Mouse (Mus musculus): Measurements from ENCODE around the gene Dlx4. TPM values are rescaled to one million over a fixed set of nuclear protein-coding genes. Genes with fewer than 3 reads are reported as not detected.

Dlx4 gene
- not detected for total RNA-seq (2021)
- 0.04 TPM in 1 of 2 replicates, not detected in the other for polyA plus RNA-seq (2012; rRNA removed)
- long read RNA-seq = 0 reads

- TF ChIP-seq CTCF (IDR thresholded peaks at IDR 0.05) (no peak), EP300 (IDR thresholded peaks at IDR 0.05; ENCODE audit: insufficient read depth, low read depth, low read length) (no peak), POLR2A (IDR thresholded peaks at IDR 0.05; ENCODE audit: insufficient read depth, low read depth, low read length) (no peak)
- Histone ChIP-seq H3K36me3 (ENCODE audit: control insufficient read depth, insufficient read depth, low read length) (no peaks in the 10 kb centered on the region), H3K79me2 (replicated peaks; ENCODE audit: control insufficient read depth, insufficient read depth, low read length) (no peaks in the 10 kb centered on the region), H3K4me1 (ENCODE audit: control insufficient read depth, insufficient read depth, low read length) (peaks cover 3% of the 10 kb centered on the region; the same call in 1 of the 2 replicates), H3K9ac (ENCODE audit: low read depth, low read length) (peak within 1 kb of the TSS; percentile 8; the same call in 1 of the 2 replicates), H3K27ac (no peak within 1 kb of the TSS), H3K4me3 (peak within 1 kb of the TSS; percentile 28), H3K27me3 (ENCODE audit: control insufficient read depth, insufficient read depth, low read length) (peaks cover 61% of the 10 kb centered on the region)
- peak; percentile 65 to 66 for DNase-seq
- WGBS = 1% methylated on average over 46 of the region's 48 CpGs
- intact Hi-C loops (cut with DNase I) = no loop called here
Measured at GRCm38 (mm10) chr11:95145851-95146403, at the start of gene Dlx4. Dlx4 (minus strand) TSS chr11:95146263.

- intact Hi-C loops (cut with DNase I) = no loop called here
- Histone ChIP-seq H3K27ac (no peak overlapping the region), H3K36me3 (ENCODE audit: control insufficient read depth, insufficient read depth, low read length) (no peaks in the 10 kb centered on the region), H3K4me3 (no peak overlapping the region), H3K27me3 (ENCODE audit: control insufficient read depth, insufficient read depth, low read length) (no peaks in the 10 kb centered on the region), H3K4me1 (ENCODE audit: control insufficient read depth, insufficient read depth, low read length) (no peaks in the 10 kb centered on the region; the same call in 1 of the 2 replicates), H3K79me2 (replicated peaks; ENCODE audit: control insufficient read depth, insufficient read depth, low read length) (no peaks in the 10 kb centered on the region), H3K9ac (ENCODE audit: low read depth, low read length) (no peak overlapping the region)
- no peak for DNase-seq
- 40% methylated on average over 11 of the region's 11 CpGs for WGBS
- TF ChIP-seq CTCF (IDR thresholded peaks at IDR 0.05) (no peak), EP300 (IDR thresholded peaks at IDR 0.05; ENCODE audit: insufficient read depth, low read depth, low read length) (no peak), POLR2A (IDR thresholded peaks at IDR 0.05; ENCODE audit: insufficient read depth, low read depth, low read length) (no peak)
Measured at GRCm38 (mm10) chr11:95189863-95190262, 43.8 kb upstream of the Dlx4 start.

DNA sequence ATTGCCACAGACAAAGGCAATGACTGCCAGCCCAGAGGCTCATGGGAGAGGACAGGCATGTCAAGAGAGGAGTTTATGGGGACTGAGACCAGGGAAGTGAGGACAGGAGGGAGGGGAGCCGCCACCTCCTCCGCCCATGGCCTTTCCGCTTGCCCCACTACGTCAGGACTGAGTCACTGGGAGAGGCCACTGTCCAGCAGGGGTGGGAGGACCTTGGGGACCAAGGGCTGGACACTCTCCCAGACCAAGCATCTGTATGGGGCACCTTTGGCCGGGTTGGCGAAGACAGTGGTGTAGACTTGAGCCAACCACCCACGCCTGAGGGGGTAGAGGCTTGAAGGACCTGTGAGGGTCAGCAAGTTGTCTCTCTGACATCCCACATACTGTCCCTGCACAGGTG, 40.8 kb upstream of the Dlx4 start:
- H3K9ac ChIP-seq (ENCODE audit: low read depth, low read length) = no peak overlapping the region
- no peaks in the 10 kb centered on the region; the same call in 1 of the 2 replicates for H3K4me1 ChIP-seq (ENCODE audit: control insufficient read depth, insufficient read depth, low read length)
- peak; percentile 48 to 56 for DNase-seq
- H3K4me3 ChIP-seq = no peak overlapping the region
- no peaks in the 10 kb centered on the region for H3K27me3 ChIP-seq (ENCODE audit: control insufficient read depth, insufficient read depth, low read length)
- TF ChIP-seq POLR2A (IDR thresholded peaks at IDR 0.05; ENCODE audit: insufficient read depth, low read depth, low read length) (no peak), CTCF (IDR thresholded peaks at IDR 0.05) (no peak), EP300 (IDR thresholded peaks at IDR 0.05; ENCODE audit: insufficient read depth, low read depth, low read length) (no peak)
- 74% methylated on average over 7 of the region's 7 CpGs for WGBS
- intact Hi-C loops (cut with DNase I) = no loop called here
- H3K27ac ChIP-seq = no peak overlapping the region
- H3K79me2 ChIP-seq (replicated peaks; ENCODE audit: control insufficient read depth, insufficient read depth, low read length) = no peaks in the 10 kb centered on the region
- H3K36me3 ChIP-seq (ENCODE audit: control insufficient read depth, insufficient read depth, low read length) = no peaks in the 10 kb centered on the region

DNA sequence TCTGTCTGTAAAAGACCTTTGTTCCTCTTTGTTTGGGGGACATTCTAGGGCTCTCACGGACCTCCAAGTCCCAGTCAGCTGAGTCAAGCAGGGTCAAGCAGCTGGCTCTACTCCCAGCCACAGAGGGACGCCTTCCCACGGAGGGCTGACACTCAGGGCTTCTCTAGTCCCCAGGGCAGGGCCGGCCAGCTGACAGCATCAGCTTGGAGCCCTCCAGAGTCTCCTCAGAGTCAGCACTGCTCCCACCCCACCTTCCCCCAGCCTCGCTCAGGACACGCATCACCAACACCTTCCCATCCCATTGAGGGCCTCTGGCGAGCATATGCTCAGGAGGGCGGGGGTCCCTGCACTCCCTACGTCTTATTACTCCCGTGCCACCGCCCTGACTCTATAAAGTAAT, 39.6 kb upstream of the Dlx4 start:
- TF ChIP-seq EP300 (IDR thresholded peaks at IDR 0.05; ENCODE audit: insufficient read depth, low read depth, low read length) = no peak
- no peak for TF ChIP-seq POLR2A (IDR thresholded peaks at IDR 0.05; ENCODE audit: insufficient read depth, low read depth, low read length)
- TF ChIP-seq CTCF (IDR thresholded peaks at IDR 0.05) = no peak
- no peak overlapping the region for H3K27ac ChIP-seq
- H3K9ac ChIP-seq (ENCODE audit: low read depth, low read length) = no peak overlapping the region
- intact Hi-C loops (cut with DNase I) = no loop called here
- peak; percentile 31 to 33 for DNase-seq
- 45% methylated on average over 11 of the region's 11 CpGs for WGBS
- H3K27me3 ChIP-seq (ENCODE audit: control insufficient read depth, insufficient read depth, low read length) = no peaks in the 10 kb centered on the region
- H3K79me2 ChIP-seq (replicated peaks; ENCODE audit: control insufficient read depth, insufficient read depth, low read length) = no peaks in the 10 kb centered on the region
- H3K4me1 ChIP-seq (ENCODE audit: control insufficient read depth, insufficient read depth, low read length) = no peaks in the 10 kb centered on the region; the same call in 1 of the 2 replicates
- H3K36me3 ChIP-seq (ENCODE audit: control insufficient read depth, insufficient read depth, low read length) = no peaks in the 10 kb centered on the region
- H3K4me3 ChIP-seq = no peak overlapping the region

- no peak overlapping the region for H3K27ac ChIP-seq
- H3K36me3 ChIP-seq (ENCODE audit: control insufficient read depth, insufficient read depth, low read length) = no peaks in the 10 kb centered on the region
- no peak overlapping the region for H3K4me3 ChIP-seq
- H3K79me2 ChIP-seq (replicated peaks; ENCODE audit: control insufficient read depth, insufficient read depth, low read length) = no peaks in the 10 kb centered on the region
- H3K27me3 ChIP-seq (ENCODE audit: control insufficient read depth, insufficient read depth, low read length) = no peaks in the 10 kb centered on the region
- intact Hi-C loops (cut with DNase I) = no loop called here
- DNase-seq = no peak
- no peaks in the 10 kb centered on the region; the same call in 1 of the 2 replicates for H3K4me1 ChIP-seq (ENCODE audit: control insufficient read depth, insufficient read depth, low read length)
- no peak overlapping the region for H3K9ac ChIP-seq (ENCODE audit: low read depth, low read length)
- WGBS = 37% methylated on average over 5 of the region's 5 CpGs
- TF ChIP-seq EP300 (IDR thresholded peaks at IDR 0.05; ENCODE audit: insufficient read depth, low read depth, low read length) = no peak
Measured at GRCm38 (mm10) chr11:95184561-95184960, 38.5 kb upstream of the Dlx4 start.

DNA sequence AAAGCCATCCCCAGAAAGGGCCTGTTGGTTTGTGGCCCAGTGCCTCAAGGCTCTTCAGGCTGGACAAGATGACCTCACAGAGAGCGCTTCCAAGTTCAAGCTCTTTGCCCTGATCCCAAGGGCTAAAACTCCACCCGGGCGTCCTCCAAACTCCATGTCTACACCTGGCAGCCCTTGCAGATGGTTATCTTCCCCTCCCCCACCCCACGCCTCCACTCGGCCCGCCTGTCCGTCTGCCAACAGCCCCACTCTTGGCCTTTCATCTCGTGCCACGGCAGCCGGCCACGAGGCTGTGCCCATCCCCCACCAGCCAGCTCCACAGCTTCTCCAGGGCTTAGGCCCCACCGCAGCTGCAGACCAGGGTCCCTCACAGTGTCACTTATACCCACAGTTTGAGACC, 33.2 kb upstream of the Dlx4 start:
- no peak for DNase-seq

More for the DNA sequence above, 33.2 kb upstream of the Dlx4 start:
- no peaks in the 10 kb centered on the region for H3K27me3 ChIP-seq (ENCODE audit: control insufficient read depth, insufficient read depth, low read length)
- H3K4me1 ChIP-seq (ENCODE audit: control insufficient read depth, insufficient read depth, low read length) = no peaks in the 10 kb centered on the region
- no peak overlapping the region for H3K9ac ChIP-seq (ENCODE audit: low read depth, low read length)
- H3K27ac ChIP-seq = no peak overlapping the region
- intact Hi-C loops (cut with DNase I) = no loop called here
- WGBS = 50% methylated on average over 12 of the region's 12 CpGs
- no peaks in the 10 kb centered on the region for H3K79me2 ChIP-seq (replicated peaks; ENCODE audit: control insufficient read depth, insufficient read depth, low read length)
- H3K36me3 ChIP-seq (ENCODE audit: control insufficient read depth, insufficient read depth, low read length) = no peaks in the 10 kb centered on the region
- H3K4me3 ChIP-seq = no peak overlapping the region
- TF ChIP-seq EP300 (IDR thresholded peaks at IDR 0.05; ENCODE audit: insufficient read depth, low read depth, low read length) = no peak
- TF ChIP-seq CTCF (IDR thresholded peaks at IDR 0.05) = no peak
- no peak for TF ChIP-seq POLR2A (IDR thresholded peaks at IDR 0.05; ENCODE audit: insufficient read depth, low read depth, low read length)

All from heart, adult 2 months (tissue).